Comparison of ENCODE assay signal across 33 mouse cellular contexts in genomic region chr6:46263171-46263570, GRCm38 (mm10).
DNase-seq lines count a peak whose midpoint lies in the region; ATAC-seq and TF ChIP-seq lines count a peak whose summit lies in the region.
"Had no signal": no experiment of that assay in that cellular context is flagged by ENCODE, and none has a peak within 500 bp of the region (broad histone marks: within the 10 kb centered on the region; RNA-seq: fewer than 3 reads in every experiment).

No protein-coding gene starts in this region.

- TF ChIP-seq CTCF in hindbrain, postnatal 0 days (IDR thresholded peaks at IDR 0.05; ENCODE audit: low read depth): no peak

- no peaks in the 10 kb centered on the region for H3K9me3 ChIP-seq in hindbrain, postnatal 0 days (ENCODE audit: low read length)
- H3K9me3 ChIP-seq in hindbrain, embryonic 12.5 days (replicated peaks): no peaks in the 10 kb centered on the region
- H3K9me3 ChIP-seq: embryonic facial prominence, embryonic 12.5 days; forebrain, embryonic 15.5 days; G1E; heart, embryonic 10.5 days; heart, embryonic 15.5 days; hindbrain, embryonic 13.5 days; limb, embryonic 13.5 days; megakaryocyte, embryonic 14.5 days; midbrain, embryonic 13.5 days had no signal

- H3K4me1 ChIP-seq in hindbrain, postnatal 0 days (ENCODE audit: insufficient read depth, low read length): no peaks in the 10 kb centered on the region
- H3K4me1 ChIP-seq in hindbrain, embryonic 12.5 days: no peaks in the 10 kb centered on the region
- H3K4me1 ChIP-seq: embryonic facial prominence, embryonic 12.5 days; forebrain, embryonic 15.5 days; heart, embryonic 10.5 days; heart, embryonic 15.5 days; hindbrain, embryonic 13.5 days; limb, embryonic 13.5 days; megakaryocyte, embryonic 14.5 days; midbrain, embryonic 13.5 days had no signal

- peak; percentile 54 for DNase-seq in hindbrain, postnatal 0 days (ENCODE audit: low spot score)
- peak; percentile 24 for DNase-seq in cerebellum, adult 11 months
- peak; percentile 66 for DNase-seq in cerebellum, adult 9-10 months
- DNase-seq in cerebellum, postnatal 36 days: peak; percentile 49 to 54
- DNase-seq in layer of hippocampus, postnatal 10 days (ENCODE audit: low spot score in 2 of 2): no peak
- no peak for DNase-seq in testis, postnatal 10 days (ENCODE audit: low spot score)
- DNase-seq in retina, embryonic 14.5 days (ENCODE audit: low spot score): no peak
- DNase-seq: adrenal gland, postnatal 36 days; embryo, embryonic 11 days; gastrocnemius, postnatal 25 days; heart, adult 11 months; heart, postnatal 36 days; kidney, adult 9 months; kidney, postnatal 10 days; layer of hippocampus, adult 9-11 months; lung, postnatal 4 days; retina, postnatal 1 day; right cerebral cortex, postnatal 14 days; spleen, adult 18-20 months; thymus, adult 18-20 months; thymus, postnatal 25 days had no signal

- no peak for ATAC-seq in hindbrain, postnatal 0 days
- ATAC-seq in hindbrain, embryonic 12.5 days (ENCODE audit: low FRiP score): no peak
- ATAC-seq: forebrain, embryonic 15.5 days; intestine, postnatal 0 days; midbrain, embryonic 13.5 days had no signal

- H3K27me3 ChIP-seq in hindbrain, postnatal 0 days (ENCODE audit: insufficient read depth, low read length): no peaks in the 10 kb centered on the region
- no peaks in the 10 kb centered on the region for H3K27me3 ChIP-seq in hindbrain, embryonic 12.5 days
- H3K27me3 ChIP-seq: embryonic facial prominence, embryonic 12.5 days; forebrain, embryonic 15.5 days; heart, embryonic 15.5 days; hindbrain, embryonic 13.5 days; limb, embryonic 13.5 days; megakaryocyte, embryonic 14.5 days; midbrain, embryonic 13.5 days had no signal

- no peak overlapping the region for H3K4me3 ChIP-seq in hindbrain, postnatal 0 days (ENCODE audit: low read length)
- no peak overlapping the region for H3K4me3 ChIP-seq in hindbrain, embryonic 12.5 days
- H3K4me3 ChIP-seq: embryonic facial prominence, embryonic 12.5 days; forebrain, embryonic 15.5 days; heart, embryonic 10.5 days; heart, embryonic 15.5 days; hindbrain, embryonic 13.5 days; limb, embryonic 13.5 days; megakaryocyte, embryonic 14.5 days; midbrain, embryonic 13.5 days had no signal

- WGBS in hindbrain, postnatal 0 days: 15% methylated on average over 1 of the region's 1 CpGs
- WGBS in hindbrain, embryonic 12.5 days: 17% methylated on average over 1 of the region's 1 CpGs

- no peak overlapping the region for H3K27ac ChIP-seq in hindbrain, postnatal 0 days
- no peak overlapping the region for H3K27ac ChIP-seq in hindbrain, embryonic 12.5 days
- H3K27ac ChIP-seq: embryonic facial prominence, embryonic 12.5 days; forebrain, embryonic 15.5 days; heart, embryonic 10.5 days; heart, embryonic 15.5 days; hindbrain, embryonic 13.5 days; limb, embryonic 13.5 days; midbrain, embryonic 13.5 days had no signal

- no peaks in the 10 kb centered on the region for H3K36me3 ChIP-seq in hindbrain, postnatal 0 days (ENCODE audit: insufficient read depth, low read length)
- H3K36me3 ChIP-seq in hindbrain, embryonic 12.5 days: no peaks in the 10 kb centered on the region
- H3K36me3 ChIP-seq: embryonic facial prominence, embryonic 12.5 days; forebrain, embryonic 15.5 days; G1E; heart, embryonic 10.5 days; heart, embryonic 15.5 days; hindbrain, embryonic 13.5 days; limb, embryonic 13.5 days; midbrain, embryonic 13.5 days had no signal

- H3K9ac ChIP-seq in hindbrain, postnatal 0 days (replicated peaks; ENCODE audit: low read length): no peak overlapping the region
- no peak overlapping the region for H3K9ac ChIP-seq in hindbrain, embryonic 12.5 days
- H3K9ac ChIP-seq: embryonic facial prominence, embryonic 12.5 days; forebrain, embryonic 15.5 days; heart, embryonic 15.5 days; hindbrain, embryonic 13.5 days; limb, embryonic 13.5 days; midbrain, embryonic 13.5 days had no signal

- H3K4me2 ChIP-seq in hindbrain, postnatal 0 days (ENCODE audit: low read depth, low read length): no peak overlapping the region
- H3K4me2 ChIP-seq in hindbrain, embryonic 12.5 days (replicated peaks): no peak overlapping the region
- H3K4me2 ChIP-seq: embryonic facial prominence, embryonic 12.5 days; forebrain, embryonic 15.5 days; heart, embryonic 15.5 days; hindbrain, embryonic 13.5 days; limb, embryonic 13.5 days; liver, embryonic 11.5 days; midbrain, embryonic 13.5 days had no signal

Comparison
In these comparisons a context has a peak if more than half of its experiments do, and no peak if none do; other contexts are left out.
1. DNase-seq: peak in hindbrain, postnatal 0 days (single experiment), cerebellum, adult 11 months (single experiment), cerebellum, adult 9-10 months (single experiment) and cerebellum, postnatal 36 days (2 of 2); none in layer of hippocampus, postnatal 10 days (0 of 2), testis, postnatal 10 days (single experiment) and retina, embryonic 14.5 days (single experiment).